Mouse (Mus musculus) midbrain, embryonic 12.5 days (tissue): ENCODE measurements around the gene Ezh1. TPM values are rescaled to one million over a fixed set of nuclear protein-coding genes. Genes with fewer than 3 reads are reported as not detected.

Experiments
- ATAC-seq: fragments of 200-750 bp; cut with Nextera tagmentation; 2 replicates; pipeline ENCODE4 v1.8.0; 2017; ENCODE audit warnings: low read depth, moderate TSS enrichment, moderate library complexity; ENCODE audit not compliant: low FRiP score
- H3K27ac ChIP-seq: fragments of 300-500 bp; sonication (generic); replicated peaks from 2 replicates; pipeline ENCODE4 v1.5.1; 2016; ENCODE audit warnings: mild to moderate bottlenecking
- H3K27me3 ChIP-seq: fragments of 300-500 bp; sonication (generic); 2 replicates; pipeline ENCODE4 v1.6.1; 2016; ENCODE audit warnings: mild to moderate bottlenecking
- H3K36me3 ChIP-seq: fragments of 300-500 bp; sonication (generic); 2 replicates; pipeline ENCODE4 v1.6.1; 2016
- H3K4me1 ChIP-seq: fragments of 300-500 bp; sonication (generic); 2 replicates; pipeline ENCODE4 v1.6.1; 2016
- H3K4me2 ChIP-seq: fragments of 300-500 bp; sonication (generic); replicated peaks from 2 replicates; pipeline ENCODE4 v1.6.1; 2016; ENCODE audit warnings: mild to moderate bottlenecking, moderate library complexity
- H3K4me3 ChIP-seq: fragments of 300-500 bp; sonication (generic); 2 replicates; pipeline ENCODE4 v1.5.1; 2016; ENCODE audit warnings: mild to moderate bottlenecking
- H3K9ac ChIP-seq: fragments of 300-500 bp; sonication (generic); replicated peaks from 2 replicates; pipeline ENCODE4 v1.6.1; 2016; ENCODE audit warnings: mild to moderate bottlenecking, moderate library complexity
- H3K9me3 ChIP-seq: fragments of 300-500 bp; sonication (generic); 2 replicates; pipeline ENCODE4 v1.6.1; 2016; ENCODE audit warnings: mild to moderate bottlenecking
- WGBS: fragments of 180-500 bp; shearing (Covaris S2); methylation state at CpG from one replicate; pipeline ENCODE4 v1.1.7; 2016; 5-methylcytosine and 5-hydroxymethylcytosine counted together
- polyA plus RNA-seq: library from polyadenylated mRNA; unstranded; fragments of >200 nt; fragmentation: Nextera tagmentation; extraction: Ambion mirVana; gene quantifications from 2 replicates; pipeline ENCODE4 v1.2.1, GENCODE M21; 2016

Ezh1 gene
- polyA plus RNA-seq, 1 experiment from 2014 or later = 12.6 TPM

GRCm38 (mm10) chr11:101176117-101176691, 50.1 kb downstream of the Ezh1 start:
- H3K4me3 ChIP-seq = peak overlapping the region; percentile 35
- peak overlapping the region; percentile 52 for H3K4me2 ChIP-seq
- H3K27me3 ChIP-seq = peaks cover 82% of the 10 kb centered on the region
- H3K36me3 ChIP-seq = no peaks in the 10 kb centered on the region
- H3K4me1 ChIP-seq = peaks cover 55% of the 10 kb centered on the region
- under 1% methylated on average over 25 of the region's 25 CpGs for WGBS
- no peak for ATAC-seq
- H3K9me3 ChIP-seq = no peaks in the 10 kb centered on the region
- no peak overlapping the region for H3K27ac ChIP-seq
- H3K9ac ChIP-seq = peak overlapping the region; percentile 39

DNA sequence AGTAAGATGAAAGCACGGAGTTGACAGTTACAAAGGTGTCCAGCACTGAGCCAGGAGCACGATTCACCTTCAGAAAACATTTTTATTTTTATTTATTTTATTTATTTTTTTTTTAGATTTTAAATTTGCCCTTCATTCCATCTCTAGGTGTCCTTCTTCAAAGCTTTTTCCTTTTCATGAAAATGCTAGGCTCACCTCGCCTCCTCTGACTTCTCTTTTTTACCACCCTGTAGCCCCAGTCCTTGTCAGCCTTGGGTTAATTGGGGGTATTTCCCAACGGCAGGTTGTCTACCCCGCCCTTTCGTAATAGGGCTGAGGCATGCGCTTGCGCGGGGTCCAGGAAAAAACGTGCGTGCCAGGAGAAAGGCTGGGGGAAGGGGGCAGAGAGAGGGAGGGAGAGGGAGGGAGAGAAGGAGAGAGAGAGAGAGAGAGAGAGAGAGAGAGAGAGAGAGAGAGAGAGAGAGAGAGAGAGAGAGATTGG, 50.6 kb downstream of the Ezh1 start:
- peaks cover 82% of the 10 kb centered on the region for H3K27me3 ChIP-seq
- no peak for ATAC-seq
- H3K9ac ChIP-seq = peak overlapping the region; percentile 39; the same call in 1 of the 2 replicates
- H3K4me2 ChIP-seq = peak overlapping the region; percentile 52
- peaks cover 55% of the 10 kb centered on the region for H3K4me1 ChIP-seq
- H3K27ac ChIP-seq = no peak overlapping the region
- WGBS = 9% methylated on average over 11 of the region's 11 CpGs
- H3K36me3 ChIP-seq = no peaks in the 10 kb centered on the region
- peak overlapping the region; percentile 35 for H3K4me3 ChIP-seq
- H3K9me3 ChIP-seq = no peaks in the 10 kb centered on the region

DNA sequence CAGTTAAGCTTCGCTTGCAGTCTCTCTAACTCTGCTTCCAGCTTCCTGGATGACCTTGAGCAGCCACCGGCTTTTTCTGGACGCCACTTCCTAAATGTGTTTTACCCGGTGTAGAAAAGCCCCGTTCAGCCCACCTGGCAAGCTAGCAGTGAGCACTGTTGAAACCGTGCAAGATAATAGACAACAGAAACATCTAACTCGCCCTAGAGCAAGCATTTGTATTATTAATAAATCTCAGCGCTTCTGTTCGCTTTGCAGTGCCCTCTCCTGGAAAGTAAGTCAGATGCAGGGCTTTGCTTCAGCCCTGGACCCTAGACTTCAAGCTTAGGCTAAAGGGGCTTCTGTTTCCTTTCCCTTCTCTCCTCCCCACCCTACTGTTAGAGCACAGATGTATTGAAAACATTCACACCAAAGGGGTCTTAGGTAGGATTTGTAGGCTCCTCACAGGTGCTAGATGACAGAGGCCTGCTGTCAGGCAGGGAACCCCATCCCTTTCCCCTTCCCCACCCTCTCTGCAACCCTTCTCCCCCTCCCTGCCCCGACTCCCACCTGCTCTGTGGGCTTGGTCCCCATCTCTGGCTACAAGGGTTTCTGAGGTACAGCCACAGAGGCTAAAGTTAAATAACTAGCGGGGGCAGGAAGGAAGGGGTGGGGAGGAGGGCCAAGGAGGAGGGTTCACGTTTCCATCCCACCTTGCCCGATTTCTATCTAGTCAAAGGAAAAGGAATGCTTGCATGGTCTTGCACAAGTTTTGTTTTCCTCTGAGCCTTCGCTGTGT, 51.2 kb downstream of the Ezh1 start, which contains the start of gene Ccr10:
Ccr10 (minus strand) TSS at position 593 of the 778 bp plus-strand sequence.
- H3K9ac ChIP-seq = peak within 1 kb of the TSS; percentile 54
- H3K27me3 ChIP-seq = peaks cover 81% of the 10 kb centered on the region
- 23% methylated on average over 14 of the region's 14 CpGs for WGBS
- ATAC-seq = no peak
- peak within 1 kb of the TSS; percentile 36 for H3K4me3 ChIP-seq
- no peaks in the 10 kb centered on the region for H3K9me3 ChIP-seq
- H3K36me3 ChIP-seq = no peaks in the 10 kb centered on the region
- peaks cover 61% of the 10 kb centered on the region for H3K4me1 ChIP-seq
- peak within 1 kb of the TSS; percentile 59 for H3K4me2 ChIP-seq
- peak within 1 kb of the TSS; percentile 49 for H3K27ac ChIP-seq

- Histone ChIP-seq H3K4me3 (peak overlapping the region; percentile 36), H3K27ac (peak overlapping the region; percentile 49)
- WGBS = 27% methylated on average over 9 of the region's 9 CpGs
Measured at GRCm38 (mm10) chr11:101174389-101174745, 51.9 kb downstream of the Ezh1 start.

GRCm38 (mm10) chr11:101173631-101174388, 52.5 kb downstream of the Ezh1 start:
- WGBS = under 1% methylated on average over 61 of the region's 61 CpGs
- ATAC-seq = peak; percentile 60
- Histone ChIP-seq H3K9me3 (no peaks in the 10 kb centered on the region), H3K4me1 (peaks cover 72% of the 10 kb centered on the region), H3K4me2 (peak overlapping the region; percentile 59), H3K4me3 (peak overlapping the region; percentile 36), H3K9ac (peak overlapping the region; percentile 54), H3K36me3 (no peaks in the 10 kb centered on the region), H3K27ac (peak overlapping the region; percentile 52), H3K27me3 (peaks cover 83% of the 10 kb centered on the region)

More at GRCm38 (mm10) chr11:101174389-101174745, 51.9 kb downstream of the Ezh1 start:
- Histone ChIP-seq H3K4me2 (peak overlapping the region; percentile 59), H3K9ac (peak overlapping the region; percentile 54), H3K9me3 (no peaks in the 10 kb centered on the region), H3K36me3 (no peaks in the 10 kb centered on the region), H3K4me1 (peaks cover 67% of the 10 kb centered on the region), H3K27me3 (peaks cover 83% of the 10 kb centered on the region)
- no peak for ATAC-seq

DNA sequence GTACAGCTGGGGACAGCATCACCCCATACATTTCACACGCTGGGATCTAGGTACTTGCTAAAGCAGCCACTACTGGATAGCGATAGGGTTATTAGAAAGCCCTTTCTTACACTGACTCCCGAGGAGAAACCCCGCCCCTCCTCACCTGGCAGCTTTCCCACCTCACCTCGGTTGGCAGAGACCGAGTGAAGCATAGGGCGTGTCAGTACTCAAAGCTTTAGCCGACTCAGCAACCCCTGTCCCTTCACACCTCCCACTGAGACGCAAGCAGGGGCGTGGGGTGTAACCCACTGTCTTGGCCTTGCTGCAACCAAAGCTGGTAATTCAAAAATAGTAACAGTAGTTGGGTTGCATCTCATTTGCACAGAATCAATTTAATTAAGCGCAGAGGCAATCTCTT, 53.2 kb downstream of the Ezh1 start:
- no peak for ATAC-seq
- Histone ChIP-seq H3K4me3 (no peak overlapping the region), H3K36me3 (no peaks in the 10 kb centered on the region), H3K9ac (no peak overlapping the region; the same call in 1 of the 2 replicates), H3K27ac (no peak overlapping the region), H3K4me2 (peak overlapping the region; percentile 59), H3K4me1 (peaks cover 70% of the 10 kb centered on the region), H3K27me3 (peaks cover 83% of the 10 kb centered on the region), H3K9me3 (no peaks in the 10 kb centered on the region)
- 3% methylated on average over 11 of the region's 11 CpGs for WGBS

GRCm38 (mm10) chr11:101172434-101172815, 53.8 kb downstream of the Ezh1 start:
- Histone ChIP-seq H3K27me3 (peaks cover 83% of the 10 kb centered on the region), H3K36me3 (peaks cover 2% of the 10 kb centered on the region), H3K4me1 (peaks cover 69% of the 10 kb centered on the region), H3K9ac (peak overlapping the region; percentile 50; the same call in 1 of the 2 replicates), H3K27ac (peak overlapping the region; percentile 77), H3K4me3 (peak overlapping the region; percentile 62), H3K9me3 (no peaks in the 10 kb centered on the region), H3K4me2 (peak overlapping the region; percentile 77)
- ATAC-seq = no peak
- WGBS = 17% methylated on average over 5 of the region's 5 CpGs

DNA sequence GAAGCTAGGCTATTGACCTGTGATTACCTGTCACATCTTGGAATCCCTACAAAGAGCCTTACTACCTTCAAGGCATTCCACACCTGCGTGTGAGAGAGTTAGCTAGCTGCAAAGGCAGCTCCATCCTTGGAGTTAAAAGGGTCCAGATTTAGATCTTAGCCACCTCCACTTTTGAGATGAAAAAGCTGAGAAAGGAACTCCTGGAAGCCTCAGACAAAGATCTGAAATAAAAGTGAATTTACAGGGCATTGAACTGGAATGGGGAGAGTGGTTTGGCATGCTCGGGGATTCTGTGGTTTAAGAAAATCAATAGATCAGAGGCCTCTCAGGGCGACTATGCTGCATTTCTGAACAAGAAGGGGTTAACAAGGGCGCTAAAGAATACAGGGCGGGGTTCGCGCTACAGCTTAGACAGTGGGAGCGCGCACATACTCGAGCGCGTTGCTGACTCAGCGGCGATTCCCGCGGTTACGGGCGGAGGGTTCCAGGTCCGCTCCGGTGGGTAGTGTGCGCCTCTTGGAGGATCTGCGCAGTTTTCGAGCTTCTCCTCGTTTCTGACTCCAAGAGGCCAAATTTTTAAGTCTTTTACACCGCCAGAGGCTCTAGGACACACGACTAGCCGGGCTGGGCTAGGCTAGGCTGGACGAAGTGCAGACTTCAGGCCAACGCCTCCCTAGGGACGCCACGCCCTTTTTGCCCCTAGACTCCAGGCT, 54.4 kb downstream of the Ezh1 start:
- peaks cover 64% of the 10 kb centered on the region for H3K4me1 ChIP-seq
- ATAC-seq = no peak
- H3K27me3 ChIP-seq = peaks cover 83% of the 10 kb centered on the region
- H3K4me2 ChIP-seq = peak overlapping the region; percentile 77
- H3K9me3 ChIP-seq = no peaks in the 10 kb centered on the region
- H3K4me3 ChIP-seq = peak overlapping the region; percentile 62
- H3K36me3 ChIP-seq = peaks cover 8% of the 10 kb centered on the region
- under 1% methylated on average over 31 of the region's 31 CpGs for WGBS
- peak overlapping the region; percentile 50; the same call in 1 of the 2 replicates for H3K9ac ChIP-seq
- peak overlapping the region; percentile 77 for H3K27ac ChIP-seq

- H3K27me3 ChIP-seq = peaks cover 83% of the 10 kb centered on the region
- peaks cover 14% of the 10 kb centered on the region for H3K36me3 ChIP-seq
- no peaks in the 10 kb centered on the region for H3K9me3 ChIP-seq
- H3K4me3 ChIP-seq = peak within 1 kb of the TSS; percentile 62
- peak; percentile 95 for ATAC-seq
- H3K27ac ChIP-seq = peak within 1 kb of the TSS; percentile 77
- H3K4me1 ChIP-seq = peaks cover 55% of the 10 kb centered on the region
- H3K9ac ChIP-seq = peak within 1 kb of the TSS; percentile 70
- peak within 1 kb of the TSS; percentile 77 for H3K4me2 ChIP-seq
- under 1% methylated on average over 43 of the region's 50 CpGs for WGBS
Measured at GRCm38 (mm10) chr11:101170811-101171610, 55.3 kb downstream of the Ezh1 start, which contains the start of gene Plekhh3. TSS of gene Plekhh3 (minus strand) at chr11:101171351.

GRCm38 (mm10) chr11:101170354-101170810, 55.9 kb downstream of the Ezh1 start, which contains the start of gene Cntnap1:
TSS of gene Cntnap1 (plus strand) at chr11:101170523.
- Histone ChIP-seq H3K4me1 (peaks cover 53% of the 10 kb centered on the region), H3K4me3 (peak within 1 kb of the TSS; percentile 62), H3K27ac (peak within 1 kb of the TSS; percentile 64), H3K9ac (peak within 1 kb of the TSS; percentile 70), H3K36me3 (peaks cover 15% of the 10 kb centered on the region), H3K9me3 (no peaks in the 10 kb centered on the region), H3K27me3 (peaks cover 83% of the 10 kb centered on the region), H3K4me2 (peak within 1 kb of the TSS; percentile 77)
- no peak for ATAC-seq
- 0% methylated on average over 29 of the region's 35 CpGs for WGBS
